Mouse (Mus musculus) MEL (cell line): ENCODE measurements around the gene Mkln1. TPM values are rescaled to one million over a fixed set of nuclear protein-coding genes. Genes with fewer than 3 reads are reported as not detected.

Experiments used
- DNase-seq: peaks from one replicate; pipeline ENCODE4 v3.0.0; 2011; ENCODE audit warnings: low read depth, low spot score
- H3K27ac ChIP-seq: 2 replicates; pipeline ENCODE4 v1.5.1; 2012; ENCODE audit warnings: low read depth, mild to moderate bottlenecking, control low read depth, low read length, moderate library complexity; ENCODE audit not compliant: control insufficient read depth
- H3K27me3 ChIP-seq, 2 experiments: fragments of 150-350 bp in 1 of 2; sonication (generic) in 1 of 2; 2 replicates each; pipeline ENCODE4 v1.6.1; 2012; ENCODE audit warnings: low read length in 2 of 2, mild to moderate bottlenecking in 2 of 2, improper control_type of control experiment in 1 of 2, moderate library complexity in 1 of 2; ENCODE audit not compliant: insufficient read depth in 2 of 2, control insufficient read depth in 1 of 2
- H3K36me3 ChIP-seq, 2 experiments: 2 replicates each; pipeline ENCODE4 v1.6.1; 2012 to 2014; ENCODE audit warnings: low read length in 2 of 2, improper control_type of control experiment in 1 of 2, inconsistent platforms in 1 of 2, mild to moderate bottlenecking in 1 of 2; ENCODE audit not compliant: insufficient read depth in 2 of 2, control insufficient read depth in 1 of 2
- H3K4me1 ChIP-seq, 2 experiments: fragments of 150-350 bp in 1 of 2; sonication (generic) in 1 of 2; 2 replicates each; pipeline ENCODE4 v1.6.1; 2012; ENCODE audit warnings: low read length in 2 of 2, improper control_type of control experiment in 1 of 2, mild to moderate bottlenecking in 1 of 2; ENCODE audit not compliant: insufficient read depth in 2 of 2, control insufficient read depth in 1 of 2
- H3K4me3 ChIP-seq, 2 experiments: fragments of 150-350 bp in 1 of 2; sonication (generic) in 1 of 2; 2 replicates each; pipeline ENCODE4 v1.5.1; 2012; ENCODE audit warnings: low read depth in 2 of 2, low read length in 2 of 2, mild to moderate bottlenecking in 2 of 2, moderate library complexity in 2 of 2, control low read depth in 1 of 2, improper control_type of control experiment in 1 of 2; ENCODE audit not compliant: control insufficient read depth in 1 of 2, insufficient read depth in 1 of 2
- H3K79me2 ChIP-seq: 2 replicates; pipeline ENCODE4 v1.6.1; 2012; ENCODE audit warnings: mild to moderate bottlenecking, low read length, moderate library complexity; ENCODE audit not compliant: control insufficient read depth, poor library complexity, insufficient read depth
- H3K9ac ChIP-seq: 2 replicates; pipeline ENCODE4 v1.6.1; 2012; ENCODE audit warnings: low read depth, mild to moderate bottlenecking, control low read depth, low read length, moderate library complexity; ENCODE audit not compliant: control insufficient read depth, poor library complexity, severe bottlenecking
- H3K9me3 ChIP-seq: fragments of 150-350 bp; sonication (generic); replicated peaks from 2 replicates; pipeline ENCODE4 v1.6.1; 2012; ENCODE audit warnings: mild to moderate bottlenecking, low read length, improper control_type of control experiment, moderate library complexity; ENCODE audit not compliant: insufficient read depth
- CHD1 ChIP-seq: IDR thresholded peaks from 2 replicates; pipeline ENCODE4 v1.6.1; 2012; ENCODE audit warnings: low read depth, mild to moderate bottlenecking, inconsistent platforms, low read length, improper control_type of control experiment
- CHD2 ChIP-seq: IDR thresholded peaks from 2 replicates; pipeline ENCODE4 v1.6.1; 2011; ENCODE audit warnings: low read length, improper control_type of control experiment
- CTCF ChIP-seq, 3 experiments: IDR thresholded peaks in 2 of 3; conservative IDR thresholded peaks in 1 of 3; 2 replicates each; pipeline ENCODE4 v1.5.1; 2011 to 2012; ENCODE audit warnings: low read length in 3 of 3, low read depth in 2 of 3, mild to moderate bottlenecking in 2 of 3, improper control_type of control experiment in 1 of 3, inconsistent platforms in 1 of 3, mixed read lengths in 1 of 3, moderate library complexity in 1 of 3; ENCODE audit not compliant: control insufficient read depth in 1 of 3, insufficient read depth in 1 of 3, poor library complexity in 1 of 3, severe bottlenecking in 1 of 3
- E2F4 ChIP-seq: IDR thresholded peaks from 2 replicates; pipeline ENCODE4 v1.6.1; 2011; ENCODE audit warnings: low read depth, low read length, improper control_type of control experiment, borderline replicate concordance
- ELF1 ChIP-seq: IDR thresholded peaks from 2 replicates; pipeline ENCODE4 v1.6.1; 2014; ENCODE audit warnings: low read depth, mild to moderate bottlenecking, inconsistent platforms, low read length, improper control_type of control experiment, moderate library complexity
- EP300 ChIP-seq, 2 experiments: IDR thresholded peaks; 2 replicates each; pipeline ENCODE4 v1.6.1; 2011; ENCODE audit warnings: improper control_type of control experiment in 2 of 2, low read length in 2 of 2, low read depth in 1 of 2, mild to moderate bottlenecking in 1 of 2
- ETS1 ChIP-seq: IDR thresholded peaks from 2 replicates; pipeline ENCODE4 v1.6.1; 2012; ENCODE audit warnings: low read depth, mild to moderate bottlenecking, inconsistent platforms, low read length, improper control_type of control experiment, moderate library complexity
- GABPA ChIP-seq: IDR thresholded peaks from 2 replicates; pipeline ENCODE4 v1.6.1; 2012; ENCODE audit warnings: low read depth, mild to moderate bottlenecking, inconsistent platforms, low read length, improper control_type of control experiment, moderate library complexity
- GATA1 ChIP-seq: IDR thresholded peaks from 2 replicates; pipeline ENCODE4 v1.6.1; 2011; ENCODE audit warnings: low read depth, low read length, improper control_type of control experiment
- HCFC1 ChIP-seq: IDR thresholded peaks from 2 replicates; pipeline ENCODE4 v1.6.1; 2012; ENCODE audit warnings: low read depth, mild to moderate bottlenecking, inconsistent platforms, low read length, improper control_type of control experiment, moderate library complexity
- KAT2A ChIP-seq: conservative IDR thresholded peaks from 2 replicates; pipeline ENCODE4 v1.6.1; 2012; ENCODE audit warnings: low read depth, low read length, improper control_type of control experiment, inconsistent platforms
- MAFK ChIP-seq: IDR thresholded peaks from 2 replicates; pipeline ENCODE4 v1.6.1; 2011; ENCODE audit warnings: low read depth, mild to moderate bottlenecking, low read length, improper control_type of control experiment, borderline replicate concordance
- MAX ChIP-seq: IDR thresholded peaks from 2 replicates; pipeline ENCODE4 v1.6.1; 2011; ENCODE audit warnings: low read length, improper control_type of control experiment
- MAZ ChIP-seq: IDR thresholded peaks from 2 replicates; pipeline ENCODE4 v1.6.1; 2012; ENCODE audit warnings: low read depth, mild to moderate bottlenecking, inconsistent platforms, low read length, improper control_type of control experiment
- MEF2A ChIP-seq: IDR thresholded peaks from 2 replicates; pipeline ENCODE4 v1.6.1; 2014; ENCODE audit warnings: low read depth, mild to moderate bottlenecking, inconsistent platforms, low read length, improper control_type of control experiment; ENCODE audit not compliant: poor library complexity, insufficient replicate concordance, severe bottlenecking; ENCODE audit errors: extremely low read depth
- MXI1 ChIP-seq: IDR thresholded peaks from 2 replicates; pipeline ENCODE4 v1.6.1; 2011; ENCODE audit warnings: mild to moderate bottlenecking, low read depth, low read length, improper control_type of control experiment
- MYB ChIP-seq: IDR thresholded peaks from 2 replicates; pipeline ENCODE4 v1.6.1; 2011; ENCODE audit warnings: mild to moderate bottlenecking, low read depth, low read length, improper control_type of control experiment
- NELFE ChIP-seq: IDR thresholded peaks from 2 replicates; pipeline ENCODE4 v1.6.1; 2011; ENCODE audit warnings: low read depth, low read length, improper control_type of control experiment
- NRF1 ChIP-seq: IDR thresholded peaks from 2 replicates; pipeline ENCODE4 v1.6.1; 2014; ENCODE audit warnings: low read depth, mild to moderate bottlenecking, inconsistent platforms, low read length, improper control_type of control experiment, moderate library complexity; ENCODE audit not compliant: poor library complexity, insufficient read depth, severe bottlenecking
- POLR2A ChIP-seq, 2 experiments: IDR thresholded peaks; 2 replicates each; pipeline ENCODE4 v1.6.1; 2011 to 2012; ENCODE audit warnings: low read length in 2 of 2, mild to moderate bottlenecking in 2 of 2, control low read depth in 1 of 2, improper control_type of control experiment in 1 of 2, low read depth in 1 of 2, moderate library complexity in 1 of 2; ENCODE audit not compliant: control insufficient read depth in 1 of 2, insufficient read depth in 1 of 2, poor library complexity in 1 of 2
- POLR2AphosphoS2 ChIP-seq: IDR thresholded peaks from 2 replicates; pipeline ENCODE4 v1.6.1; 2011; ENCODE audit warnings: low read length, improper control_type of control experiment
- POLR2AphosphoS5 ChIP-seq: IDR thresholded peaks from 2 replicates; pipeline ENCODE4 v1.6.1; 2012; ENCODE audit warnings: low read depth, borderline replicate concordance, mild to moderate bottlenecking, inconsistent platforms, low read length, moderate library complexity, mixed read lengths
- RAD21 ChIP-seq: IDR thresholded peaks from 2 replicates; pipeline ENCODE4 v1.6.1; 2011; ENCODE audit warnings: mild to moderate bottlenecking, low read depth, low read length, improper control_type of control experiment
- RCOR1 ChIP-seq: IDR thresholded peaks from 2 replicates; pipeline ENCODE4 v1.6.1; 2012; ENCODE audit warnings: low read depth, mild to moderate bottlenecking, inconsistent platforms, low read length, improper control_type of control experiment
- SMC3 ChIP-seq: IDR thresholded peaks from 2 replicates; pipeline ENCODE4 v1.6.1; 2011; ENCODE audit warnings: low read depth, low read length, improper control_type of control experiment
- TAL1 ChIP-seq: IDR thresholded peaks from 2 replicates; pipeline ENCODE4 v1.6.1; 2012; ENCODE audit warnings: mild to moderate bottlenecking, inconsistent platforms, low read length, moderate library complexity, mixed read lengths
- TBP ChIP-seq: IDR thresholded peaks from 2 replicates; pipeline ENCODE4 v1.8.0; 2011; ENCODE audit warnings: low read depth, low read length, improper control_type of control experiment
- TCF12 ChIP-seq: IDR thresholded peaks from 2 replicates; pipeline ENCODE4 v1.6.1; 2014; ENCODE audit warnings: low read depth, mild to moderate bottlenecking, inconsistent platforms, low read length, improper control_type of control experiment, moderate library complexity
- UBTF ChIP-seq: IDR thresholded peaks from 2 replicates; pipeline ENCODE4 v1.6.1; 2012; ENCODE audit warnings: low read depth, mild to moderate bottlenecking, inconsistent platforms, low read length, improper control_type of control experiment, moderate library complexity, borderline replicate concordance; ENCODE audit not compliant: insufficient read depth
- USF1 ChIP-seq: IDR thresholded peaks from 2 replicates; pipeline ENCODE4 v1.6.1; 2014; ENCODE audit warnings: low read depth, mild to moderate bottlenecking, inconsistent platforms, low read length, improper control_type of control experiment, moderate library complexity
- USF2 ChIP-seq, 2 experiments: IDR thresholded peaks; 2 replicates each; pipeline ENCODE4 v1.6.1; 2011 to 2012; ENCODE audit warnings: improper control_type of control experiment in 2 of 2, low read length in 2 of 2, borderline replicate concordance in 1 of 2, inconsistent platforms in 1 of 2, low read depth in 1 of 2, mild to moderate bottlenecking in 1 of 2; ENCODE audit not compliant: insufficient read depth in 1 of 2
- ZC3H11A ChIP-seq: IDR thresholded peaks from 2 replicates; pipeline ENCODE4 v1.6.1; 2012; ENCODE audit warnings: low read depth, mild to moderate bottlenecking, inconsistent platforms, low read length, improper control_type of control experiment
- ZKSCAN1 ChIP-seq: IDR thresholded peaks from 2 replicates; pipeline ENCODE4 v1.6.1; 2012; ENCODE audit warnings: low read depth, mild to moderate bottlenecking, inconsistent platforms, low read length, improper control_type of control experiment, moderate library complexity
- ZMIZ1 ChIP-seq: IDR thresholded peaks from 2 replicates; pipeline ENCODE4 v1.6.1; 2012; ENCODE audit warnings: low read depth, mild to moderate bottlenecking, inconsistent platforms, low read length, improper control_type of control experiment, moderate library complexity
- ZNF384 ChIP-seq: IDR thresholded peaks from 2 replicates; pipeline ENCODE4 v1.6.1; 2012; ENCODE audit warnings: low read depth, mild to moderate bottlenecking, inconsistent platforms, low read length, improper control_type of control experiment
- polyA plus RNA-seq, 2 experiments: library from polyadenylated mRNA; stranded (reverse) in 1 of 2; unstranded in 1 of 2; fragments of >175 nt in 1 of 2; fragments of >200 nt in 1 of 2; gene quantifications; 2 replicates each; pipeline versions ENCODE4 v1.2.1 to v1.2.4; 2012; ENCODE audit warnings: low replicate concordance in 2 of 2, low read depth in 1 of 2; ENCODE audit not compliant: insufficient read length in 2 of 2, insufficient read depth in 1 of 2, missing spikeins in 1 of 2
- total RNA-seq: library from RNA; depleted of rRNA; stranded (reverse); fragments of 300-350 nt; gene quantifications from 2 replicates; pipeline ENCODE4 v1.2.3, GENCODE M21; 2012; rRNA removed

Gene Mkln1
- total RNA-seq (126 and 135 TPM in 2 replicates), polyA plus RNA-seq (100 to 1,000 TPM; 115 to 187 TPM)

DNA sequence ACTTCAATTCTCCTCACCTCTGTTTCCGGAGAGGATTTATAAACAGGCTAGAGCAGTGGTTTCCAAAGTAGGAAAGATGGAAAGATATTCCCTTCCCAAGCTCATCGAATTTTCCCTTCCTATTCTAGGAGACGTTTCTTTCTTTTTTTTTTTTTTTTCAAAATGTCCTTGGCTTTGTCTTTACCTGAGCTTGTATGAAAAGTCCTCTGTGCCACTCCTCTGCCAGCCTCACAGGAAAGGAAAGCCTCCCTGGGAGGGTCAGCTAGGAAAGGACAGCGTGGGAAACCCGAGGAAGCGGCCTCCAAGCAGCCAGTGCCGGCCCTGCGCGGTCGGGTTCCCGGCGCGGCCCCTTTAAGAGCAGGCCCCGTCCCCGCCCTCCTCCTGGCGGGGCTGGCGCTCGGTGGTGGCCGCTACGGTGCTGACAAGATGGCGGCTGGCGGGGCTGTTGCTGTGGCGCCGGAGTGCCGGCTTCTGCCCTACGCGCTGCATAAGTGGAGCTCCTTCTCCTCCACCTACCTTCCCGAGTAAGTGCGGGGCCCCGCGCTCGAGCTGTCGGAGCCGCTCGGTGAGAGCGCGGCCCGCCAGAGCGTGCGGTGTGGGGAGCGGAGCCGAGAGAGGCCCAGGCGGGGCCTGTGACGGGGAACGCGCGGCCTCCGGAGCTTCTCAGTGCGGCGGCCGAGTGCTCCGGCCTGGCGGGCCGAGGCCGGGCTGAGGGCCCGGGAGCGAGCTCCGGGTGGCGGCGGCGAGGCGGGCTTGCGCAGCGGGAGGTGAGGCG is at the start of gene Mkln1:
Mkln1 (plus strand) TSS at position 305 of the 775 bp plus-strand sequence.
- Histone ChIP-seq H3K27ac (peak within 1 kb of the TSS; percentile 76), H3K79me2 (peaks cover 43% of the 10 kb centered on the region), H3K9ac (peak within 1 kb of the TSS; percentile 96), H3K36me3 (peaks cover 0 to 38% of the 10 kb centered on the region in 2 experiments; a peak in 2 of 4 replicates), H3K4me1 (peaks cover 25 to 35% of the 10 kb centered on the region in 2 experiments), H3K27me3 (no peaks in the 10 kb centered on the region), H3K9me3 (no peaks in the 10 kb centered on the region), H3K4me3 (peak within 1 kb of the TSS; percentile 87 to 90)
- DNase-seq: peak; percentile 86
- TF ChIP-seq NRF1 (peak; percentile 48), MAFK (no peak), CHD1 (peak; percentile 42; the same call in 1 of the 2 replicates), MAZ (peak; percentile 88), RAD21 (no peak), UBTF (peak; percentile 88; the same call in 1 of the 2 replicates), GATA1 (no peak), MEF2A (no peak), MAX (no peak), ELF1 (no peak), ZC3H11A (no peak), USF1 (no peak), POLR2AphosphoS2 (peak; percentile 55; the same call in 1 of the 2 replicates), E2F4 (no peak), ZKSCAN1 (no peak), CTCF (IDR thresholded peaks at IDR 0.05 in 2 of 3, conservative IDR thresholded peaks at IDR 0.05 in 1 of 3; ENCODE audit: control insufficient read depth in 1 of 3, insufficient read depth in 1 of 3, low read depth in 2 of 3, low read length in 3 of 3, poor library complexity in 1 of 3, severe bottlenecking in 1 of 3) (no peak), ZNF384 (peak; percentile 56), CHD2 (no peak), TCF12 (peak; percentile 59), MYB (no peak), KAT2A (no peak), EP300 (IDR thresholded peaks at IDR 0.05; ENCODE audit: low read depth in 1 of 2, low read length in 2 of 2) (no peak), POLR2AphosphoS5 (no peak), USF2 (IDR thresholded peaks at IDR 0.05; ENCODE audit: borderline replicate concordance in 1 of 2, insufficient read depth in 1 of 2, low read depth in 1 of 2, low read length in 2 of 2) (no peak), ETS1 (no peak), NELFE (peak; percentile 52; the same call in 1 of the 2 replicates), HCFC1 (peak; percentile 77), GABPA (no peak), SMC3 (no peak), POLR2A (IDR thresholded peaks at IDR 0.05; ENCODE audit: control insufficient read depth in 1 of 2, insufficient read depth in 1 of 2, low read depth in 1 of 2, low read length in 2 of 2, poor library complexity in 1 of 2) (peak; percentile 62 to 64; a peak in 2 of 4 replicates), RCOR1 (no peak), MXI1 (peak; percentile 36), ZMIZ1 (no peak), TAL1 (no peak), TBP (no peak)
